Mouse (Mus musculus): ENCODE results near the gene A530016L24Rik. TPM values are rescaled to one million over a fixed set of nuclear protein-coding genes. Genes with fewer than 3 reads are reported as not detected.

The A530016L24Rik gene
- polyA plus RNA-seq, 1 experiment from 2014 or later = not detected

Other genes with a start within 250 kb of the A530016L24Rik start
- 9.7 and 12.0 TPM in 2 replicates for gene Tmem179, start 27.3 kb downstream of the A530016L24Rik start, polyA plus RNA-seq (2016; fragmentation: Nextera tagmentation; extraction: Ambion mirVana)
- gene Inf2, start 99.3 kb downstream of the A530016L24Rik start, polyA plus RNA-seq (2016; fragmentation: Nextera tagmentation; extraction: Ambion mirVana) = 1.2 and 1.3 TPM in 2 replicates
- 1.5 and 1.9 TPM in 2 replicates for gene Adssl1, start 130.6 kb downstream of the A530016L24Rik start, polyA plus RNA-seq (2016; fragmentation: Nextera tagmentation; extraction: Ambion mirVana)
- 133 and 150 TPM in 2 replicates for gene Siva1, start 155.2 kb downstream of the A530016L24Rik start, polyA plus RNA-seq (2016; fragmentation: Nextera tagmentation; extraction: Ambion mirVana)
- 74.7 and 80.0 TPM in 2 replicates for gene Akt1, start 185.4 kb downstream of the A530016L24Rik start, polyA plus RNA-seq (2016; fragmentation: Nextera tagmentation; extraction: Ambion mirVana)
- gene Zbtb42, start 189.4 kb downstream of the A530016L24Rik start, polyA plus RNA-seq (2016; fragmentation: Nextera tagmentation; extraction: Ambion mirVana) = 5.2 and 7.3 TPM in 2 replicates
- gene Cep170b, start 231.0 kb downstream of the A530016L24Rik start, polyA plus RNA-seq (2016; fragmentation: Nextera tagmentation; extraction: Ambion mirVana) = 15.0 and 16.8 TPM in 2 replicates

Data from midbrain, embryonic 12.5 days (tissue).